Mouse (Mus musculus) spleen, adult 18-20 months (tissue): ENCODE results near the gene Ugt2a3.
"Not testable (repeated sequence)": the region's sequence is repeated elsewhere in the genome, so short reads cannot be mapped to it uniquely, and the experiment has no call there.

Experiments
- DNase-seq, 2 experiments: peaks; one replicate each; pipeline ENCODE4 v3.0.0; 2022; ENCODE audit warnings: mixed read lengths in 2 of 2

Ugt2a3 gene

GRCm38 (mm10) chr5:87336961-87337697 is at the start of gene Ugt2a3:
Gene Ugt2a3 (minus strand): TSS chr5:87337195.
- DNase-seq: no peak

GRCm38 (mm10) chr5:87380234-87380633 is 43.2 kb upstream of the Ugt2a3 start:
- no peak for DNase-seq

GRCm38 (mm10) chr5:87379825-87380224 is 42.8 kb upstream of the Ugt2a3 start:
- no peak for DNase-seq

GRCm38 (mm10) chr5:87375874-87376383 is 38.9 kb upstream of the Ugt2a3 start:
- no peak for DNase-seq

DNA sequence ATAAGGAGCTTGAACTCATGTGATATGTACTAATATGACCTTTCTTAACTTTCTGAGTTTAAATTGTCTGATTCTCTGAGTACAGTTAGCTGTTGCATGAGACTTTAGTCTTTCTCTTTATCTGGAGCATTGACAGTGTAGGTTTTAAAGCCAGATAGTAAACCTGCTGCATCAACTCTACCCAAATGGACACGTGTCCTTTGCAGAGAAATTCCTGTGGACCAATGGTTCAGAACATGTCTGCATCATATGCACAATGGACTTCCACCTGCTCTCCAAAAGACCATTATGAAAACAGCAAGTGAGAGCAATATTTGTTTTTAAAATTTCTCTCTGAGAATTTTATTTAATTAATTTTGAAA is 36.5 kb upstream of the Ugt2a3 start:
- no peak for DNase-seq

- not testable (repeated sequence) for DNase-seq
These were observed 36.0 kb upstream of the Ugt2a3 start for GRCm38 (mm10) chr5:87372788-87373501.

DNA sequence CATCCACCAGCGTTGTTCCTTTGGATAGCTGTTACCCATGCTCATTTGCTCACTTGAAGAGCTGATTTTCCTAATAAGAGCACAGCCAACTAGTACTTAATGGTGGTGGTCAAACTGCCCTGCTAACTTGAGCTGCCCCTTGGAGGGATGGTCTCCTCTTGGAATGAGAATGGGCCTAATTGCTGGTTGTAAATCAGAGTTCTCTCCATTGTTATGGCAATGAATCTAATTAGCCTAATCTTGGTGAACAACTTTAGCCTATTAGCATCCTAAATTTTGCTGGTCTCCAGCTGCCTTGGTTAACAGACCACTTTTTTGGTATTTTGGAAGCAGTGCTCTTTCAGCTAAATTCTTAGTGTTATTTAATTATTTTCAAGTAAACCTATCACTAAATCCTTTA is 13.4 kb upstream of the Ugt2a3 start:
- no peak for DNase-seq

GRCm38 (mm10) chr5:87349150-87349549 is 12.2 kb upstream of the Ugt2a3 start:
- DNase-seq: not testable (repeated sequence)

GRCm38 (mm10) chr5:87347479-87348078 is 10.6 kb upstream of the Ugt2a3 start:
- DNase-seq: not testable (repeated sequence)

DNA sequence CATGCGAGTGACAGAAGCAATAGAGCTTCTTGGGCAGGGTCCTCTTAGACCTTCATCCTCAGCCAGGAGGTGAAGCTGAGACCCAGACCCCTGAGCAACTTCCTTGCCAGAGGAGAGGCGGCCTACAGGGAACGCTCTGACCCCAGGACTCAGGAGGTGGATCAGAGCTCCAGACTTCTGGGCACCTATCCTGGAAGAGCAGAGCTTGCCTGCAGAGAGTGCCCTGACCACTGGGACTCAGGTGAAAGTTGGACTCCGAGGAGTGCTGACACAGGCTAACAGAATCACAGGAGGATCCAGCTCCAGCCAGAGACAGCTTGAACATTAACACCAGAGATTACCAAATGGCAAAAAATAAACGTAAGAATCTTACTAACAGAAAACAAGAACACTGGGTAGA is 3.5 kb upstream of the Ugt2a3 start:
- DNase-seq: no peak

DNA sequence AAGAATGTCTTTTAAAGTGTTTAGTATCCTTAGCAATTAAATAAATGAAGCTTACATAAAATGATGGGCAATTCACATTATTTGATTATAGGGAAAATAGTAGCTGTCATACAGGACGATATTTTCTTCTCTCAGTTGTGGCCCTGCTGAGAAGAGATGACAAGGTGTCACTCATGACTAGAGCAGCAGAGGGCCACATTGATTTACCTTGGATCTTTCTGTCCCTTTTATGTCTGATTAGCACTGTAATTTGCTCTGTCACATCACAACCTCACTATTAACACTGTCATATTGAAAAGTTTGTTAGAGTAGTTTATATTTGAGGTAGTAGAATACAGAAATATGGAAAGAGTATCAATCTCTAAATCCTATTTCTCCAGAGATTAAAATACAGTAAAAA is 1.8 kb downstream of the Ugt2a3 start:
- no peak for DNase-seq

GRCm38 (mm10) chr5:87333584-87333983 is 3.4 kb downstream of the Ugt2a3 start:
- no peak for DNase-seq

GRCm38 (mm10) chr5:87311392-87311791 is 25.6 kb downstream of the Ugt2a3 start:
- DNase-seq: no peak

DNA sequence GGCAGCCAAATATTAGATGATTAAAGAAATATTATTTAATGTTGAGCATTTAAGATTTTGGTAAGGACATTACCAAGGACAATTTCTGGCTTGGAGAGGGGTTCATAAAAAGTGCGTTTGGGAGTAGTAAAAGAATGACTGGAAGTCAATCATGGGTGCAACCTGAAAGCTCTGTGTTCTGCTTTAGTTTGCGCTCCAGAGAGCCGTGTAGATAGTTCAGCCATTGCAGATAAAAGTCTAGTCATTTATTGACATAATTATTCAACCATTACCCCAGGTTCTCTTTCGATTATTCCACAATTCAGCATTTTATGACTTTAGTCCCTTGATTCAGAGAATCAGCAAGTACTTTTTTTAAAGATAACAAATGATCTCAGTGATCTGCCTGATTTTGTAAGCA is 50.8 kb downstream of the Ugt2a3 start:
- not testable (repeated sequence) for DNase-seq

- DNase-seq: not testable (repeated sequence)
These were observed 61.0 kb downstream of the Ugt2a3 start for GRCm38 (mm10) chr5:87275986-87276385.

GRCm38 (mm10) chr5:87275581-87275980 is 61.4 kb downstream of the Ugt2a3 start:
- DNase-seq: no peak
